Mouse (Mus musculus) heart, embryonic 14.5 days (tissue): ENCODE measurements around the gene Twist1. TPM values are rescaled to one million over a fixed set of nuclear protein-coding genes. Genes with fewer than 3 reads are reported as not detected.

Source experiments
- ATAC-seq: fragments of 200-750 bp; cut with Nextera tagmentation; 2 replicates; pipeline ENCODE4 v1.8.0; 2017; ENCODE audit warnings: low read depth, moderate TSS enrichment; ENCODE audit not compliant: insufficient number of reproducible peaks, insufficient read depth, low FRiP score
- H3K27ac ChIP-seq, 2 experiments: fragments of 200-500 bp in 1 of 2; fragments of 300-500 bp in 1 of 2; sonication (generic) in 1 of 2; replicated peaks in 1 of 2; 2 replicates each; pipeline ENCODE4 v1.5.1; 2012 to 2014; ENCODE audit warnings: low read depth in 2 of 2, low read length in 2 of 2, control low read depth in 1 of 2, mild to moderate bottlenecking in 1 of 2, mixed read lengths in 1 of 2; ENCODE audit not compliant: control insufficient read depth in 1 of 2, insufficient read depth in 1 of 2
- H3K27me3 ChIP-seq: fragments of 300-500 bp; sonication (generic); 2 replicates; pipeline ENCODE4 v1.6.1; 2014; ENCODE audit warnings: mild to moderate bottlenecking, low read length, control low read depth; ENCODE audit not compliant: control insufficient read depth, insufficient read depth
- H3K36me3 ChIP-seq: fragments of 300-500 bp; sonication (generic); 2 replicates; pipeline ENCODE4 v1.6.1; 2014; ENCODE audit warnings: mild to moderate bottlenecking, control low read depth, low read length, mixed read lengths; ENCODE audit not compliant: control insufficient read depth, insufficient read depth
- H3K4me1 ChIP-seq, 2 experiments: fragments of 200-500 bp in 1 of 2; fragments of 300-500 bp in 1 of 2; sonication (generic) in 1 of 2; 2 replicates each; pipeline ENCODE4 v1.6.1; 2012 to 2014; ENCODE audit warnings: low read length in 2 of 2, control low read depth in 1 of 2, mixed read lengths in 1 of 2; ENCODE audit not compliant: control insufficient read depth in 2 of 2, insufficient read depth in 2 of 2
- H3K4me2 ChIP-seq: fragments of 300-500 bp; sonication (generic); 2 replicates; pipeline ENCODE4 v1.6.1; 2014; ENCODE audit warnings: mild to moderate bottlenecking, low read length
- H3K4me3 ChIP-seq, 2 experiments: fragments of 200-500 bp in 1 of 2; fragments of 300-500 bp in 1 of 2; sonication (generic) in 1 of 2; 2 replicates each; pipeline ENCODE4 v1.5.1; 2012 to 2014; ENCODE audit warnings: low read length in 2 of 2, mild to moderate bottlenecking in 2 of 2, control low read depth in 1 of 2, low read depth in 1 of 2, moderate library complexity in 1 of 2; ENCODE audit not compliant: control insufficient read depth in 1 of 2, insufficient read depth in 1 of 2
- H3K9ac ChIP-seq: fragments of 300-500 bp; sonication (generic); 2 replicates; pipeline ENCODE4 v1.6.1; 2014; ENCODE audit warnings: mild to moderate bottlenecking, low read length
- H3K9me3 ChIP-seq: fragments of 300-500 bp; sonication (generic); 2 replicates; pipeline ENCODE4 v1.6.1; 2016; ENCODE audit warnings: low read length, control low read depth; ENCODE audit not compliant: control insufficient read depth
- WGBS: fragments of 180-500 bp; shearing (Covaris S2); extraction: QIAGEN DNeasy Blood & Tissue Kit; methylation state at CpG from one replicate; pipeline ENCODE4 v1.1.7; 2014; 5-methylcytosine and 5-hydroxymethylcytosine counted together
- polyA plus RNA-seq: library from polyadenylated mRNA; unstranded; fragments of >200 nt; fragmentation: Nextera tagmentation; extraction: Ambion mirVana; gene quantifications from 2 replicates; pipeline ENCODE4 v1.2.1, GENCODE M21; 2014

Twist1 gene
- polyA plus RNA-seq, 1 experiment from 2014 or later = 6.3 TPM

- Histone ChIP-seq H3K4me3 (no peak overlapping the region), H3K9me3 (no peaks in the 10 kb centered on the region), H3K27ac (no peak overlapping the region), H3K9ac (no peak overlapping the region), H3K4me2 (peak overlapping the region; percentile 22; the same call in 1 of the 2 replicates), H3K4me1 (peaks cover 0 to 11% of the 10 kb centered on the region in 2 experiments; a peak in 3 of 4 replicates), H3K27me3 (peaks cover 82% of the 10 kb centered on the region), H3K36me3 (no peaks in the 10 kb centered on the region)
- ATAC-seq = no peak
- WGBS = 23% methylated on average over 17 of the region's 17 CpGs
Observed at GRCm38 (mm10) chr12:33962118-33962772, 4.8 kb downstream of the Twist1 start.

DNA sequence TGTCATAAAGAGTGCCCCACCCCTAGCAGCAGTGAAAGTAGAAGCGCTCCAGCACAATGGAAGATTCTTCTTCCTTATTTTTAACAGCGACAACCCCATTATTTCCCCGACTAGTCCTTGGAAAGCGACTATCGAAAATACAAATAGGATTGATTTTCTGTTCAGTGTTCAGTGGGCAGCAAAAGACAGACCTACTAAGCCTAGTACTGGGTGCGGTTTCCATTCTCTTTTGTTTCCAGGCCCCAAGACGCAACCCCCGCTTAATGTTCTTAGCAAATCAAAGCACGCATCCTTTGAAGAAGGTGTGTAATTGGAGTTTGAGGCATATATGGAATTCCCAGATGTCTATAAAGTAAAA lies 5.3 kb downstream of the Twist1 start:
- peaks cover 82% of the 10 kb centered on the region for H3K27me3 ChIP-seq
- H3K4me2 ChIP-seq = peak overlapping the region; percentile 22
- no peak overlapping the region for H3K9ac ChIP-seq
- 39% methylated on average over 9 of the region's 9 CpGs for WGBS
- no peaks in the 10 kb centered on the region for H3K36me3 ChIP-seq
- no peak for ATAC-seq
- no peaks in the 10 kb centered on the region for H3K9me3 ChIP-seq
- H3K4me1 ChIP-seq = peaks cover 0 to 14% of the 10 kb centered on the region in 2 experiments; a peak in 3 of 4 replicates
- no peak overlapping the region for H3K4me3 ChIP-seq
- H3K27ac ChIP-seq = no peak overlapping the region

- Histone ChIP-seq H3K4me3 (no peak overlapping the region), H3K27ac (no peak overlapping the region), H3K9me3 (no peaks in the 10 kb centered on the region), H3K36me3 (no peaks in the 10 kb centered on the region), H3K27me3 (peaks cover 81% of the 10 kb centered on the region), H3K9ac (no peak overlapping the region), H3K4me2 (no peak overlapping the region), H3K4me1 (peaks cover 3 to 22% of the 10 kb centered on the region in 2 experiments; a peak in 3 of 4 replicates)
- no peak for ATAC-seq
- WGBS = 20% methylated on average over 15 of the region's 15 CpGs
Observed at GRCm38 (mm10) chr12:33963671-33964369, 6.3 kb downstream of the Twist1 start.

GRCm38 (mm10) chr12:33964427-33964826 lies 7.0 kb downstream of the Twist1 start:
- no peak for ATAC-seq
- Histone ChIP-seq H3K4me2 (no peak overlapping the region), H3K27ac (no peak overlapping the region), H3K9ac (no peak overlapping the region), H3K9me3 (no peaks in the 10 kb centered on the region), H3K27me3 (peaks cover 87% of the 10 kb centered on the region), H3K36me3 (no peaks in the 10 kb centered on the region), H3K4me1 (peaks cover 3 to 22% of the 10 kb centered on the region in 2 experiments; a peak in 3 of 4 replicates), H3K4me3 (no peak overlapping the region)
- WGBS = 44% methylated on average over 2 of the region's 2 CpGs

GRCm38 (mm10) chr12:33965661-33966360 lies 8.3 kb downstream of the Twist1 start:
- Histone ChIP-seq H3K36me3 (no peaks in the 10 kb centered on the region), H3K4me1 (peaks cover 3 to 22% of the 10 kb centered on the region in 2 experiments; a peak in 3 of 4 replicates), H3K27me3 (peaks cover 90% of the 10 kb centered on the region), H3K4me2 (peak overlapping the region; percentile 68; the same call in 1 of the 2 replicates), H3K27ac (no peak overlapping the region), H3K4me3 (no peak overlapping the region), H3K9me3 (no peaks in the 10 kb centered on the region), H3K9ac (no peak overlapping the region)
- WGBS = 16% methylated on average over 5 of the region's 5 CpGs
- ATAC-seq = no peak

GRCm38 (mm10) chr12:33966490-33967415 lies 9.3 kb downstream of the Twist1 start:
- H3K36me3 ChIP-seq = no peaks in the 10 kb centered on the region
- no peaks in the 10 kb centered on the region for H3K9me3 ChIP-seq
- no peak for ATAC-seq
- H3K27me3 ChIP-seq = peaks cover 90% of the 10 kb centered on the region
- no peak overlapping the region; the same call in 1 of the 2 replicates for H3K9ac ChIP-seq
- H3K4me3 ChIP-seq = peak overlapping the region; percentile 29 to 38; a peak in 3 of 4 replicates
- H3K4me1 ChIP-seq = peaks cover 3 to 22% of the 10 kb centered on the region in 2 experiments; a peak in 3 of 4 replicates
- H3K27ac ChIP-seq = no peak overlapping the region
- H3K4me2 ChIP-seq = peak overlapping the region; percentile 68
- WGBS = under 1% methylated on average over 35 of the region's 35 CpGs

DNA sequence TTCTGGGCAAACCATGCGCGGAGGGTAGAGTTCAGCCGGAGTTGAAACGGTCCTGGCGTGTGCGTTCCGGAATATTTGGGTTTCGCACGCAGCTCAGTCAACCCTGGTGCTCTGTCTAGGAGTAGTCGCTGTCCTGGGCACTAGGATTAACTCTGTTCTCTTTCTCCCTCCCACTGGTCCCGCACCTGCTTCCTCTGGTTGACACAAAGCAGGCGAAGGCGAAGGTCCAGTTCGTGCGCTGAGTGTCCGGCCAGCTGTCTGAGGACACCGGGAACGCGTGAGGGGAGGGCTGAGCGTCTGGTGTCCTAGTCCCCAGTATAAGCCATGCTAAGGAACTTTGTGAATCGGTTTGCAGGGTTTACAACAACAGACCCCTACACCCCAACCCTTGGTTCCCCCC lies 10.0 kb downstream of the Twist1 start:
- no peaks in the 10 kb centered on the region for H3K9me3 ChIP-seq
- H3K27ac ChIP-seq = no peak overlapping the region
- under 1% methylated on average over 21 of the region's 21 CpGs for WGBS
- no peak for ATAC-seq
- peak overlapping the region; percentile 29 to 38 for H3K4me3 ChIP-seq
- no peaks in the 10 kb centered on the region for H3K36me3 ChIP-seq
- H3K4me2 ChIP-seq = peak overlapping the region; percentile 68
- no peak overlapping the region for H3K9ac ChIP-seq
- H3K4me1 ChIP-seq = peaks cover 3 to 22% of the 10 kb centered on the region in 2 experiments; a peak in 3 of 4 replicates
- peaks cover 83% of the 10 kb centered on the region for H3K27me3 ChIP-seq
